Mouse (Mus musculus): ENCODE data around the gene Gm28230.

GRCm38 (mm10) chr2:74722949-74723348 lies 3.6 kb upstream of the Gm28230 start:
- TF ChIP-seq POLR2A (IDR thresholded peaks at IDR 0.05; ENCODE audit: insufficient read depth, low read depth, low read length) (no peak), CTCF (IDR thresholded peaks at IDR 0.05) (no peak), EP300 (IDR thresholded peaks at IDR 0.05; ENCODE audit: insufficient read depth, low read depth, low read length) (no peak)
